Mouse (Mus musculus): ENCODE data around the gene Dnajb5. TPM values are rescaled to one million over a fixed set of nuclear protein-coding genes. Genes with fewer than 3 reads are reported as not detected.
"Not testable (repeated sequence)": the region's sequence is repeated elsewhere in the genome, so short reads cannot be mapped to it uniquely, and the experiment has no call there.

The Dnajb5 gene
- polyA plus RNA-seq, 1 experiment from 2014 or later: 0.75 TPM

GRCm38 (mm10) chr4:42978062-42978461 is 28.4 kb downstream of the Dnajb5 start:
- WGBS (ENCODE audit: insufficient replicate concordance): 79% methylated on average over 4 of the region's 4 CpGs
- Histone ChIP-seq H3K36me3 (peaks cover 53% of the 10 kb centered on the region), H3K4me3 (replicated peaks) (no peak overlapping the region), H3K9ac (no peak overlapping the region), H3K9me3 (replicated peaks) (no peaks in the 10 kb centered on the region), H3K27me3 (no peaks in the 10 kb centered on the region), H3K4me1 (replicated peaks) (no peaks in the 10 kb centered on the region), H3K4me2 (no peak overlapping the region), H3K27ac (no peak overlapping the region)
- no peak for ATAC-seq (ENCODE audit: low read depth)
- DNase-seq: no peak

- ATAC-seq (ENCODE audit: low read depth); H3K9me3 ChIP-seq (replicated peaks); DNase-seq; H3K9ac ChIP-seq; H3K27ac ChIP-seq; H3K4me3 ChIP-seq (replicated peaks); H3K27me3 ChIP-seq; H3K4me1 ChIP-seq (replicated peaks); H3K4me2 ChIP-seq: not testable (repeated sequence)
- H3K36me3 ChIP-seq: peaks cover 75% of the 10 kb centered on the region
- 80% methylated on average over 8 of the region's 8 CpGs for WGBS (ENCODE audit: insufficient replicate concordance)
These were observed 30.9 kb downstream of the Dnajb5 start for GRCm38 (mm10) chr4:42980467-42980866.

- no peaks in the 10 kb centered on the region for H3K9me3 ChIP-seq (replicated peaks)
- H3K36me3 ChIP-seq: peaks cover 97% of the 10 kb centered on the region
- H3K4me2 ChIP-seq: no peak overlapping the region
- no peak overlapping the region for H3K27ac ChIP-seq
- DNase-seq (no peak), ATAC-seq (ENCODE audit: low read depth) (no peak)
- H3K4me1 ChIP-seq (replicated peaks): no peaks in the 10 kb centered on the region
- 66% methylated on average over 1 of the region's 1 CpGs for WGBS (ENCODE audit: insufficient replicate concordance)
- no peaks in the 10 kb centered on the region for H3K27me3 ChIP-seq
- H3K9ac ChIP-seq: no peak overlapping the region
- H3K4me3 ChIP-seq (replicated peaks): no peak overlapping the region
These were observed 38.7 kb downstream of the Dnajb5 start for GRCm38 (mm10) chr4:42988296-42988695.

- Histone ChIP-seq H3K4me2 (peak overlapping the region; percentile 79), H3K4me3 (replicated peaks) (peak overlapping the region; percentile 97), H3K27ac (peak overlapping the region; percentile 53), H3K9ac (peak overlapping the region; percentile 98), H3K36me3 (peaks cover 55% of the 10 kb centered on the region), H3K27me3 (no peaks in the 10 kb centered on the region), H3K4me1 (replicated peaks) (peaks cover 33% of the 10 kb centered on the region), H3K9me3 (replicated peaks) (no peaks in the 10 kb centered on the region)
- no peak for ATAC-seq (ENCODE audit: low read depth)
- DNase-seq: no peak
- 49% methylated on average over 2 of the region's 2 CpGs for WGBS (ENCODE audit: insufficient replicate concordance)
These were observed 48.4 kb downstream of the Dnajb5 start for GRCm38 (mm10) chr4:42998022-42998421.

GRCm38 (mm10) chr4:42999451-43000140 is 50.0 kb downstream of the Dnajb5 start:
- Histone ChIP-seq H3K4me3 (replicated peaks) (peak overlapping the region; percentile 97), H3K27me3 (no peaks in the 10 kb centered on the region), H3K4me1 (replicated peaks) (peaks cover 33% of the 10 kb centered on the region), H3K27ac (peak overlapping the region; percentile 100), H3K4me2 (peak overlapping the region; percentile 79), H3K9me3 (replicated peaks) (no peaks in the 10 kb centered on the region), H3K36me3 (peaks cover 42% of the 10 kb centered on the region), H3K9ac (peak overlapping the region; percentile 98)
- peak; percentile 71 for ATAC-seq (ENCODE audit: low read depth)
- DNase-seq: peak; percentile 75
- under 1% methylated on average over 51 of the region's 51 CpGs for WGBS (ENCODE audit: insufficient replicate concordance)

GRCm38 (mm10) chr4:43000141-43000986 is 50.8 kb downstream of the Dnajb5 start, which contains the start of gene Vcp:
TSS of gene Vcp (minus strand) at chr4:43000507.
- H3K4me3 ChIP-seq (replicated peaks): peak within 1 kb of the TSS; percentile 97
- WGBS (ENCODE audit: insufficient replicate concordance): under 1% methylated on average over 51 of the region's 56 CpGs
- peak; percentile 94 for ATAC-seq (ENCODE audit: low read depth)
- H3K36me3 ChIP-seq: peaks cover 42% of the 10 kb centered on the region
- peak; percentile 99 for DNase-seq
- peak within 1 kb of the TSS; percentile 100 for H3K27ac ChIP-seq
- H3K9me3 ChIP-seq (replicated peaks); H3K27me3 ChIP-seq: not testable (repeated sequence)
- peaks cover 33% of the 10 kb centered on the region for H3K4me1 ChIP-seq (replicated peaks)
- peak within 1 kb of the TSS; percentile 79 for H3K4me2 ChIP-seq
- H3K9ac ChIP-seq: peak within 1 kb of the TSS; percentile 98

GRCm38 (mm10) chr4:43001272-43001671 is 51.7 kb downstream of the Dnajb5 start:
- no peaks in the 10 kb centered on the region for H3K9me3 ChIP-seq (replicated peaks)
- WGBS (ENCODE audit: insufficient replicate concordance): 70% methylated on average over 2 of the region's 2 CpGs
- no peak overlapping the region for H3K9ac ChIP-seq
- peaks cover 33% of the 10 kb centered on the region for H3K4me1 ChIP-seq (replicated peaks)
- H3K27me3 ChIP-seq: no peaks in the 10 kb centered on the region
- no peak overlapping the region for H3K4me3 ChIP-seq (replicated peaks)
- DNase-seq (no peak), ATAC-seq (ENCODE audit: low read depth) (no peak)
- peaks cover 36% of the 10 kb centered on the region for H3K36me3 ChIP-seq
- peak overlapping the region; percentile 85; the same call in 1 of the 2 replicates for H3K27ac ChIP-seq
- H3K4me2 ChIP-seq: no peak overlapping the region

- 77% methylated on average over 12 of the region's 12 CpGs for WGBS (ENCODE audit: insufficient replicate concordance)
- no peaks in the 10 kb centered on the region for H3K27me3 ChIP-seq
- H3K27ac ChIP-seq: no peak overlapping the region
- no peak overlapping the region for H3K4me2 ChIP-seq
- H3K4me3 ChIP-seq (replicated peaks): no peak overlapping the region
- peaks cover 29% of the 10 kb centered on the region for H3K36me3 ChIP-seq
- no peak overlapping the region for H3K9ac ChIP-seq
- peaks cover 22% of the 10 kb centered on the region for H3K4me1 ChIP-seq (replicated peaks)
- DNase-seq (no peak), ATAC-seq (ENCODE audit: low read depth) (no peak)
- H3K9me3 ChIP-seq (replicated peaks): no peaks in the 10 kb centered on the region
These were observed 53.3 kb downstream of the Dnajb5 start for GRCm38 (mm10) chr4:43002756-43003439.

GRCm38 (mm10) chr4:43004951-43005350 is 55.3 kb downstream of the Dnajb5 start:
- H3K9ac ChIP-seq: no peak overlapping the region; the same call in 1 of the 2 replicates
- no peak overlapping the region for H3K4me3 ChIP-seq (replicated peaks)
- peaks cover 29% of the 10 kb centered on the region for H3K4me1 ChIP-seq (replicated peaks)
- no peak overlapping the region for H3K4me2 ChIP-seq
- no peaks in the 10 kb centered on the region for H3K27me3 ChIP-seq
- peaks cover 23% of the 10 kb centered on the region for H3K36me3 ChIP-seq
- H3K9me3 ChIP-seq (replicated peaks): no peaks in the 10 kb centered on the region
- no peak overlapping the region for H3K27ac ChIP-seq
- ATAC-seq (ENCODE audit: low read depth) (no peak), DNase-seq (no peak)
- WGBS (ENCODE audit: insufficient replicate concordance): 89% methylated on average over 3 of the region's 3 CpGs

GRCm38 (mm10) chr4:43005765-43006164 is 56.2 kb downstream of the Dnajb5 start:
- peak; percentile 38 for DNase-seq
- no peak for ATAC-seq (ENCODE audit: low read depth)
- 42% methylated on average over 2 of the region's 2 CpGs for WGBS (ENCODE audit: insufficient replicate concordance)

More at GRCm38 (mm10) chr4:43005765-43006164, 56.2 kb downstream of the Dnajb5 start:
- H3K4me2 ChIP-seq: no peak overlapping the region
- no peak overlapping the region for H3K9ac ChIP-seq
- H3K9me3 ChIP-seq (replicated peaks): no peaks in the 10 kb centered on the region
- peaks cover 23% of the 10 kb centered on the region for H3K36me3 ChIP-seq
- peaks cover 29% of the 10 kb centered on the region for H3K4me1 ChIP-seq (replicated peaks)
- no peak overlapping the region for H3K4me3 ChIP-seq (replicated peaks)
- H3K27ac ChIP-seq: no peak overlapping the region
- H3K27me3 ChIP-seq: no peaks in the 10 kb centered on the region
